Mouse (Mus musculus) E14TG2a.4 (cell line): ENCODE measurements around the gene Crebl2.

Experiments
- CTCF ChIP-seq: conservative IDR thresholded peaks from 2 replicates; pipeline ENCODE4 v1.5.1; 2014; ENCODE audit warnings: low read length
- NANOG ChIP-seq: IDR thresholded peaks from 2 replicates; pipeline ENCODE4 v1.6.1; 2014; ENCODE audit warnings: borderline replicate concordance, low read length, mixed read lengths

- TF ChIP-seq CTCF (no peak), NANOG (no peak)
Observed at GRCm38 (mm10) chr6:134854782-134855181, 24.8 kb downstream of the Crebl2 start.
